Mouse (Mus musculus): ENCODE results near the gene Gm20388. TPM values are rescaled to one million over a fixed set of nuclear protein-coding genes. Genes with fewer than 3 reads are reported as not detected.
"Not testable (repeated sequence)": the region's sequence is repeated elsewhere in the genome, so short reads cannot be mapped to it uniquely, and the experiment has no call there.

Gm20388 gene
- polyA plus RNA-seq, 1 experiment from 2014 or later: 5.5 TPM

DNA sequence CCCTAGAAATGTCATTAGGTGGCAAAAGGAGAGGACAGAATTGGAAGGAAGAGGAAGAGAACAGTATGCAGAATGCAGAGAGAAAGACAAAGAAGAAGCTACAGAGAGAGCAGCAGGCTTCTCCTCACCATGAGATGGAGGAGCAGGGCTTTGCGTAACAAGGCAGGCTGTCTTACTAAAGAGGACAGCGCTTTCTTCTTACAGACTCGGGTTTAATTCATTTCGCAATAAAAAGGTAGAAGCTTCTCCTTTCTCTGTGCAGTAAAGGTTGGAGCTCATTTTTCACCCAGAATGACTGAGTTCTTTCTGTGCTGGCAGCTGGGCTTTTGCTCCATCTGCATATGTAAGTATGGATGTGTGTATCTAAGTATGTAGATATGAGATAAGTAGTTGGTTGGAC, 3369.2 kb downstream of the Gm20388 start:
- H3K9me3 ChIP-seq: no peaks in the 10 kb centered on the region
- H3K4me1 ChIP-seq: no peaks in the 10 kb centered on the region
- no peak overlapping the region for H3K4me2 ChIP-seq
- 88% methylated on average over 4 of the region's 4 CpGs for WGBS
- H3K27me3 ChIP-seq: no peaks in the 10 kb centered on the region
- no peak overlapping the region for H3K27ac ChIP-seq
- no peak overlapping the region for H3K9ac ChIP-seq
- no peak for ATAC-seq (ENCODE audit: borderline replicate concordance, extremely low read depth, low FRiP score, low TSS enrichment)
- no peak overlapping the region for H3K4me3 ChIP-seq
- peaks cover 16% of the 10 kb centered on the region; the same call in 1 of the 2 replicates for H3K36me3 ChIP-seq

DNA sequence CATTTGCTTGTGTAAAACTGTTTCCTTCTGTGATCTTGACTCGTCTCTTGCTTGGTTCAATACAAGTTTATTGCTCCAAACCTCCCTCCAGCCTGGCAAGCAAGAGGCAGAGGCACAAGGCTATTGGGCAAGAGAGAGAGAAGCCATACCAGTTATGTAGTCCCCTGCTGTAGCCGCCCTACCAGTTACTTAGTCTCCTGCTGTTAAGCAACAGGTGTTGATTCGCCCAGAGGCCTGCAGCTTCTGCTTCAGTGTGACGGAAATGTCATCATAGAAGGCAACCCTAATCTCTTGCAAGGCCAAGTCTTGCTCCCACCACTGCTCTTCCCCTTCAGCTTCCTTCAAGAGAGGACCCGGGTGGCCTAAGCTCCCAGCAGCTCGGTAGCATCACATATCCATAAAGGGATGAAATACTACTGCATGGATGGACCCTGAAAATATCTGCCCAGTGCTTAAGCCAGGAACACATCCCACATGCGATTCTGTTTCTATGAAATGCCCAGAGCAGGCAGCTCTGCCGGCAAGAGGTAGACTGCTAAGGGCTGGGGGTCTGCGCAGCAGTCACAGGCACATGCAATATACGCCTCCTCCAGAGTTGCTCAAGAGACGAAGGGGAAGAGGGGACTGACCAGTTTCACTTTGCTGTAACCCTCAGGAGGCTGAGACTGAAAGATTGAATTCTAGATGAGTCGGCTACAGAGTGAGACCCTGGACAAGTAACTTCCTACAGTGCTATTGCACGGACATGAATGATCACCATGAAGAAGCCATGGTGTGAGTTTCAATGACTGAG, 3369.9 kb downstream of the Gm20388 start:
- H3K27ac ChIP-seq: no peak overlapping the region
- ATAC-seq (ENCODE audit: borderline replicate concordance, extremely low read depth, low FRiP score, low TSS enrichment): no peak
- no peak overlapping the region for H3K4me3 ChIP-seq
- H3K4me2 ChIP-seq: no peak overlapping the region
- H3K36me3 ChIP-seq: peaks cover 16% of the 10 kb centered on the region; the same call in 1 of the 2 replicates
- H3K9ac ChIP-seq: no peak overlapping the region
- 85% methylated on average over 13 of the region's 13 CpGs for WGBS
- no peaks in the 10 kb centered on the region for H3K27me3 ChIP-seq
- H3K4me1 ChIP-seq: no peaks in the 10 kb centered on the region
- H3K9me3 ChIP-seq: no peaks in the 10 kb centered on the region

DNA sequence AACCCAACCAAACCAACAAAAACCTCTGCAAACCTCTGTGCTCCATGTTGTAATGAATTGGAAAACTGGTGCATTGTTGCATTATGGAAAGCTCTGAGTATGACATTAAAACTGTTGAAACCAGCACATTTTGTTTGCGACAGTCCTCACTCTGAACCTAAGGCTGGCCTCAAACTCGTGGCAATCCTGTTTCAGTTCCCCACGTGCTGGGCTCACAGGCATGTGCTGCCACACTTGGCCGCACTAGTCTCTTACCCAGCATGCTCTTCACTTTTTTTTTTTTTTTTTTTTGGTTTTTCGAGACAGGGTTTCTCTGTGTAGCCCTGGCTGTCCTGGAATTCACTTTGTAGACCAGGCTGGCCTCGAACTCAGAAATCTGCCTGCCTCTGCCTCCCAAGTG, 3372.4 kb downstream of the Gm20388 start:
- H3K36me3 ChIP-seq: peaks cover 20% of the 10 kb centered on the region

DNA sequence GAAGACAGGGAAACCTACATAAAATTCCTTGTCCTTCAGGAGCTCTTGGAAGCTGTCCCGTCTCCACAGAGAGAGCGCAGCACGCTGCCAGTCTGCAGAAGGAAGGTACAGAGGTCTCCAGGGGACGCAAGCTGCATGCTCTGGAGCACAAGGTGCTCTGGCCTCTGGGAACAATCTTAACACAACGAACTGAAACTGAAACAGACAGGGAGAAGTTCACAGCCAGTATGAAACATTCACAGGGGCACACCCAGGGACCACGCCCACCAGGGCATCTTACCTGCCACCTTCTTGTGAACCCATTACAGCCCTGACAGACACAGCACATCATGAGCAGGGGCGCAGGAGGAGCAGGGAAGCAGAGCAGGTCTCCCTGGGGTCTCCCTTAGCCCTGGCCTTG, 3373.3 kb downstream of the Gm20388 start:
- peaks cover 26% of the 10 kb centered on the region for H3K36me3 ChIP-seq
- 75% methylated on average over 7 of the region's 7 CpGs for WGBS

More for the DNA sequence above, 3372.4 kb downstream of the Gm20388 start:
- H3K9ac ChIP-seq; H3K4me2 ChIP-seq; H3K4me1 ChIP-seq; H3K9me3 ChIP-seq; ATAC-seq (ENCODE audit: borderline replicate concordance, extremely low read depth, low FRiP score, low TSS enrichment); H3K27ac ChIP-seq; H3K4me3 ChIP-seq; H3K27me3 ChIP-seq: not testable (repeated sequence)
- 91% methylated on average over 5 of the region's 6 CpGs for WGBS

DNA sequence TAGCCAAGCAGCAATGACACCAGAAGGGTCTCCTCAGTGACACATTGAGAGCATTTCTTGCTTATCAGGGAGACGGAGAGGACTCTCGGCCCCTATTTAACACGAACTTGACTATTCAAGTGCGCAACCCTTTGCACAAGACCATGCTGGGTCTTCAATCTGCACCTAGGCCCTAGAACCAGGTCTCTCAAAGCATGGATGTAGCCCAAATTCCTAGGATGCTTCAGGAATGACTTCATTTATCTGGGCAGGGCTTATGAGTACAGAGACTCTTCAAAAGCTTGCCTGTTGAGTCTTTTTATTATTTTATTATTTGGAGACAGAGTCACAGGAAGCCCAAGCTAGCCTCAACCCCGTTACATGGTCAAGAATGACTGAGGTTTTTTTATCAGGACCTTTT, 3373.9 kb downstream of the Gm20388 start:
- Histone ChIP-seq H3K4me1 (no peaks in the 10 kb centered on the region), H3K27ac (no peak overlapping the region), H3K4me2 (no peak overlapping the region), H3K9me3 (no peaks in the 10 kb centered on the region), H3K36me3 (peaks cover 31% of the 10 kb centered on the region), H3K9ac (no peak overlapping the region), H3K4me3 (no peak overlapping the region), H3K27me3 (no peaks in the 10 kb centered on the region)
- 64% methylated on average over 5 of the region's 5 CpGs for WGBS
- no peak for ATAC-seq (ENCODE audit: borderline replicate concordance, extremely low read depth, low FRiP score, low TSS enrichment)

More for the DNA sequence above, 3373.3 kb downstream of the Gm20388 start:
- Histone ChIP-seq H3K9me3 (no peaks in the 10 kb centered on the region), H3K4me3 (no peak overlapping the region), H3K4me1 (no peaks in the 10 kb centered on the region), H3K9ac (no peak overlapping the region), H3K27ac (no peak overlapping the region), H3K4me2 (no peak overlapping the region), H3K27me3 (no peaks in the 10 kb centered on the region)
- ATAC-seq (ENCODE audit: borderline replicate concordance, extremely low read depth, low FRiP score, low TSS enrichment): no peak

DNA sequence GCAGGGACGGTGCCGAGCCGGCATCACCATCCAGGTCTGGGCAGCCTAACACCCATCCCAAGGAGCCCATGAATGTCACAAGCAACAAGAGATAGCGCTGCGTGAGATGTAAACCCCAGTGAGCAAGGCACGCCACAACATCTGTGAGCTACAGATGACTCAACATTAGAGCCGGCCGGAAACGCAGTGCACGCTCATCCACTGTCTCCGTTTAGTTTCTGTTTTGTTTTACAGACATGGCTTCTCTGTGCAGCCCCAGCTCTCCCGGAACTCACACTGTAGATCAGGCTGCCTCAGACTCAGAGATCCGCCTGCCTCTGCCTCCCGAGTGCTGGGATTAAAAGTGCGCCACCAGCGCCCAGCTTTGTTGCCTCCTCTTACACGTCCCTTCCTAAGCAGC, 3376.7 kb downstream of the Gm20388 start:
- no peaks in the 10 kb centered on the region for H3K4me1 ChIP-seq
- H3K36me3 ChIP-seq: peaks cover 28% of the 10 kb centered on the region
- no peak overlapping the region for H3K4me3 ChIP-seq
- no peaks in the 10 kb centered on the region for H3K27me3 ChIP-seq
- 94% methylated on average over 17 of the region's 17 CpGs for WGBS
- no peak overlapping the region for H3K4me2 ChIP-seq
- no peak for ATAC-seq (ENCODE audit: borderline replicate concordance, extremely low read depth, low FRiP score, low TSS enrichment)
- no peak overlapping the region for H3K9ac ChIP-seq
- H3K9me3 ChIP-seq: no peaks in the 10 kb centered on the region
- H3K27ac ChIP-seq: no peak overlapping the region

DNA sequence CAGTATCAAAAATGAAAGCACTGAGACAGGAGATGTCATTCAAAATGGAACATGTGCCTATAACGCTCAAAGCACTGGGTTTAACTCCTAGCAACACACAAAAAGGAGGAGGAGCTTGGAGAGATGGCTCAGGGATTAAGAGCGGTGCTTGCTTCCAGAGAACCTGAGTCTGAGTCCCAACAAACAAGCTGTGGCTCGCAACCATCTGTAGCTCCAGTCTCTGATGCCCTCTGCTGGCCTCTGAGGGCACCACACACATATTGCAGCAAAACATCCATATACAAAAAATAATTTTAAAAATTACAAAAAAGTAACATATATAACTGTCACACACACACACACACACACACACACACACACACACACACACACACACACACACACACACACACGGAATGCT, 3379.5 kb downstream of the Gm20388 start:
- no peak for ATAC-seq (ENCODE audit: borderline replicate concordance, extremely low read depth, low FRiP score, low TSS enrichment)
- no peak overlapping the region for H3K4me3 ChIP-seq
- no peak overlapping the region for H3K4me2 ChIP-seq
- peaks cover 42% of the 10 kb centered on the region for H3K36me3 ChIP-seq
- WGBS: 66% methylated on average over 4 of the region's 4 CpGs
- no peak overlapping the region for H3K9ac ChIP-seq
- no peaks in the 10 kb centered on the region for H3K27me3 ChIP-seq
- H3K4me1 ChIP-seq: no peaks in the 10 kb centered on the region
- no peak overlapping the region for H3K27ac ChIP-seq
- no peaks in the 10 kb centered on the region for H3K9me3 ChIP-seq

DNA sequence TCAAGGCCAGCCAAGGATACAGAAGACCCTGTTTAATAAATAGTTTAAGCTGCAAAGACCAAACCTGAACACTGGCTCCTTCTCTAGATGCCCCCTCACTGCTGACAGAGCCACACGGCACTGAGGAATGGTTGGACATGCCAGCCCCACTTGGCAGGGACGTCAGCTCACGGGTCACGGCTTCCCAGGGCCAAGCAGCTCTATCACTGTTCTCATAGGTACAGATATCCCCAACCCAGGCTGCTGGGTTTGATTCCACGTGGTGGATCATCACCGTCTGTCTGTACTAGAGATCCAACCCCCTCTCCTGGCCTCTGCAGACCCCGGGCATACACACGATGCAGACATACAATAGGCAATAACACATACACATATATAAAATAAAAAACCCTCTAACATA, 3380.0 kb downstream of the Gm20388 start:
- Histone ChIP-seq H3K4me2 (no peak overlapping the region), H3K4me1 (no peaks in the 10 kb centered on the region), H3K4me3 (no peak overlapping the region), H3K27ac (no peak overlapping the region), H3K9ac (no peak overlapping the region), H3K9me3 (no peaks in the 10 kb centered on the region), H3K27me3 (no peaks in the 10 kb centered on the region), H3K36me3 (peaks cover 46% of the 10 kb centered on the region)
- no peak for ATAC-seq (ENCODE audit: borderline replicate concordance, extremely low read depth, low FRiP score, low TSS enrichment)
- 91% methylated on average over 8 of the region's 8 CpGs for WGBS

DNA sequence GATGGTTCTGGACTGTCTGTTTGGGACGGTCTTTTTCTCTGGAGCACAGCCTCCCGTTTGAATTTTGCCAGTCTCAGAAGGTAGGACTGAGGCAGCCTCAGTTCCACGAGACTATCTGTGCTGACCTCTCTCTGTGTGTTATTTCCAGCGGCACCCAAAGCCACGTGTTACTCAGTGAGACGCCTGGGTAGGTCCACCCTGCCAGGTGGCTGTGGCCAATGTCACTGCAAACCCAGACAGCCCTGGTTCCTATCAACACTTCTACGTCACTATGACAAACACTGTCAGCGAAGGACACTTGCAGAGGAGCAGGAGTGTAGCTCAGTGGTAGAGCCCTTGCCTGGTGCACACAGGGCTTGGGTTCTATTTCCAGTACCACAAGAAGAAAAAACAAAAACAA, 3381.1 kb downstream of the Gm20388 start:
- Histone ChIP-seq H3K27ac (no peak overlapping the region), H3K4me1 (no peaks in the 10 kb centered on the region), H3K9me3 (no peaks in the 10 kb centered on the region), H3K4me3 (no peak overlapping the region), H3K9ac (no peak overlapping the region), H3K36me3 (peaks cover 46% of the 10 kb centered on the region), H3K4me2 (no peak overlapping the region), H3K27me3 (no peaks in the 10 kb centered on the region)
- 87% methylated on average over 8 of the region's 8 CpGs for WGBS
- no peak for ATAC-seq (ENCODE audit: borderline replicate concordance, extremely low read depth, low FRiP score, low TSS enrichment)

DNA sequence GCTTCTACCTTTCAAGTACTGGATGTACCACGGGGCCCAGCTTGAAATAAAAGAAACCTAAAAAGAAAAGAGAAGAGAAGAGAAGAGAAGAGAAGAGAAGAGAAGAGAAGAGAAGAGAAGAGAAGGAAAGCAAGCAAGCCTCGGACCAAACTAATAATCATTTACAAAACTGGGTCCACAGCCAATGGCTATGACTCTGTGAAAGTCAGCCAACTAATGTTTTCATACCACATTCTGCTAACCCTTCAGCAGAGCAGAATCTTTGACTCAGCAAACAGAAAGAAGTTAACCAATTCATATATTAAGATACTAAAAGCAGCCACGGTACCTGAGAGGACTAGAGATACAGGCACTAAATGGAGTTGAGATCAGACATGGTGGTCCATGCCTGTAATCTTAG, 3381.6 kb downstream of the Gm20388 start:
- Histone ChIP-seq H3K4me3 (no peak overlapping the region), H3K27me3 (no peaks in the 10 kb centered on the region), H3K36me3 (peaks cover 46% of the 10 kb centered on the region), H3K4me2 (no peak overlapping the region), H3K9me3 (no peaks in the 10 kb centered on the region), H3K27ac (no peak overlapping the region), H3K4me1 (no peaks in the 10 kb centered on the region), H3K9ac (no peak overlapping the region)
- WGBS: 78% methylated on average over 3 of the region's 3 CpGs
- ATAC-seq (ENCODE audit: borderline replicate concordance, extremely low read depth, low FRiP score, low TSS enrichment): no peak

DNA sequence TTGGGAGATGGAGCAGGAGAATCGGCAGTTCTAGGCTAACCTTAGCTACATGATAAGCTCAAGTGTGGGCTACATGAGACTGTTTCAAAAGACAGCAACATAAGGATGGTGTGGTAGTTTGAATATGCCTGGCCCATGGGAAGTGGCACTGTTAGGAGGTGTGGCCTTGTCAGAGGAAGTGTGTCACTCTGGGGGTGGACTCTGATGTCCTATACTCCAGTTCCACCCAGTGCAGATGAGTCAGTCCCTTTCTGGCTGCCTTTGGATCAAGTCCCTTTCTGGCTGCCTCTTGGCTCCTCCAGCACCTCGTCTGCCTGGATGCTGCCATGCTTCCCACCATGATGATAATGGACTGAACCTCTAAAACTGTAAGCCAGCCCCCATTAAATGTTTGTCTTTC, 3382.1 kb downstream of the Gm20388 start:
- WGBS: 80% methylated on average over 2 of the region's 2 CpGs
- Histone ChIP-seq H3K36me3 (peaks cover 45% of the 10 kb centered on the region), H3K27me3 (no peaks in the 10 kb centered on the region), H3K4me1 (no peaks in the 10 kb centered on the region), H3K4me2 (no peak overlapping the region), H3K27ac (no peak overlapping the region), H3K9ac (no peak overlapping the region), H3K4me3 (no peak overlapping the region), H3K9me3 (no peaks in the 10 kb centered on the region)
- no peak for ATAC-seq (ENCODE audit: borderline replicate concordance, extremely low read depth, low FRiP score, low TSS enrichment)

DNA sequence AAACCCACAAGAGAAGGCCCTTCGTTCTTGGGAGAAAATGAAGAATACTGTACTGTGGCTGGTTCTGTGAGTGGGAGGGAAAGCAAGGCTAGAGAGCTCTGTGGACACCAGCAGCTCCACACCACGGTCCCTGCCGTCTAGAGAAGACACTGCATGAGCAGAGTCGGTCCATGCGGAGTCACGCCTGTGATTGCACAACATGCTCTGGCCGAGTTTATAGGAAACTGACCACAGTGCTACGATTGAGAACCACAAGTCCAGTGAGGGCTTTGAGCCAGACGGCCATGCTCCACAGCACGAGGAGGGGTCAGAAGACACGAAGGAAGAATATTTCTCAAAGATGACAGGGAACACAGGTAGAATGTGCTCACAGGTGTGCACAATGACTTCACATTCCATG, 3387.7 kb downstream of the Gm20388 start:
- H3K4me1 ChIP-seq: no peaks in the 10 kb centered on the region
- H3K27me3 ChIP-seq: no peaks in the 10 kb centered on the region
- no peak overlapping the region for H3K4me2 ChIP-seq
- WGBS: 85% methylated on average over 11 of the region's 11 CpGs
- H3K4me3 ChIP-seq: no peak overlapping the region
- no peak for ATAC-seq (ENCODE audit: borderline replicate concordance, extremely low read depth, low FRiP score, low TSS enrichment)
- H3K27ac ChIP-seq: no peak overlapping the region
- H3K36me3 ChIP-seq: peaks cover 12% of the 10 kb centered on the region
- no peak overlapping the region for H3K9ac ChIP-seq
- H3K9me3 ChIP-seq: no peaks in the 10 kb centered on the region

Measured in lung, embryonic 15.5 days (tissue).